Mouse (Mus musculus): ENCODE data around the gene Eif2a. TPM values are rescaled to one million over a fixed set of nuclear protein-coding genes. Genes with fewer than 3 reads are reported as not detected.

The Eif2a gene
- polyA plus RNA-seq, 2 experiments: 29.3 to 35.4 TPM

DNA sequence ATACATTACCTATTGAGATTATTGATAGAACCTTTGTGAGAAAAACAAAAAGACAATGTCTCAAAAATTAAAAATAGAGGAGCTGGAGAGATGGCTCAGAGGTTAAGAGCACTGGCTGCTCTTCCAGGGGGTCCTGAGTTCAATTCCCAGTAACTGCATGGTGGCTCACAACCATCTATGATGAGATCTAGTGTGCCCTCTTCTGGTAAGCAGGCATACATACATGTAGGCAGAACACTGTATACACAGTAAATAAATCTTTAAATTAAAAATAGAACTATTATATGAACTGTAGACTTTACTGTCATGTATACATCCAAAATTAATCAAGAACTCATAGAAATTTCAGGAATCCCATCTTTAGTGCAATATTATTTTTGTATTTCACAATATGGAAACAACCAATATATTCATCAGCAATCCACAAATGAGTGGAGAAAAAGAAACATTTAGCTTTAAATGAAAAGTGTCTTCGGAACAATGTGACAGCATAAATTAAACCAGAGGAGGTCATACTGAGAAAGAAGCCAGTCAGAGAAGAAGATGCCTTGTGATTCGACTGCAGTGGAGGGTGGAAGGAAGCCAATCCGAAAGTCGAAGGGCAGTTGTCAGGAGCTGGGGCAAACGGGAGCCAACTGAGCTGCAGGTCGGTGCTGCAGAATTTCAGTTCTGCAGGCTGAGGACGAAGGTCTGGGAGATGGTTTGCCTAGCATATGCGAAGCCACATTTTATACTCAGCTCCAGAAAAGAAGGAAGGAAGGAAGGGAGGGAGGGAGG is 37.4 kb upstream of the Eif2a start:
- Histone ChIP-seq H3K9me3 (ENCODE audit: control insufficient read depth, low read length) (no peaks in the 10 kb centered on the region), H3K4me2 (ENCODE audit: low read depth) (no peak overlapping the region), H3K4me1 (replicated peaks; ENCODE audit: control insufficient read depth in 2 of 2, insufficient read depth in 2 of 2, low read length in 1 of 2) (no peaks in the 10 kb centered on the region), H3K9ac (replicated peaks) (no peak overlapping the region), H3K27ac (no peak overlapping the region), H3K27me3 (ENCODE audit: control insufficient read depth, insufficient read depth, low read length) (no peaks in the 10 kb centered on the region), H3K4me3 (ENCODE audit: insufficient read depth in 1 of 2, low read depth in 2 of 2, low read length in 2 of 2) (no peak overlapping the region), H3K36me3 (replicated peaks; ENCODE audit: control insufficient read depth, insufficient read depth, low read depth) (no peaks in the 10 kb centered on the region)
- DNase-seq (ENCODE audit: low read depth in 3 of 3, low spot score in 3 of 3) (no peak), ATAC-seq (ENCODE audit: insufficient read depth) (no peak)
- no peak for TF ChIP-seq EP300 (IDR thresholded peaks at IDR 0.05; ENCODE audit: low read depth)
- peak; percentile 44 for TF ChIP-seq CTCF (IDR thresholded peaks at IDR 0.05; ENCODE audit: low read depth)
- 57% methylated on average over 7 of the region's 8 CpGs for WGBS (ENCODE audit: insufficient replicate concordance)

GRCm38 (mm10) chr3:58490787-58491186 is 34.8 kb upstream of the Eif2a start:
- Histone ChIP-seq H3K4me3 (ENCODE audit: insufficient read depth in 1 of 2, low read depth in 2 of 2, low read length in 2 of 2) (no peak overlapping the region), H3K4me1 (replicated peaks; ENCODE audit: control insufficient read depth in 2 of 2, insufficient read depth in 2 of 2, low read length in 1 of 2) (no peaks in the 10 kb centered on the region), H3K9ac (replicated peaks) (no peak overlapping the region), H3K9me3 (ENCODE audit: control insufficient read depth, low read length) (no peaks in the 10 kb centered on the region), H3K4me2 (ENCODE audit: low read depth) (no peak overlapping the region), H3K27ac (no peak overlapping the region), H3K27me3 (ENCODE audit: control insufficient read depth, insufficient read depth, low read length) (no peaks in the 10 kb centered on the region), H3K36me3 (replicated peaks; ENCODE audit: control insufficient read depth, insufficient read depth, low read depth) (no peaks in the 10 kb centered on the region)
- ATAC-seq (ENCODE audit: insufficient read depth): no peak
- DNase-seq (ENCODE audit: low read depth in 3 of 3, low spot score in 3 of 3): no peak
- WGBS (ENCODE audit: insufficient replicate concordance): 61% methylated on average over 7 of the region's 7 CpGs
- TF ChIP-seq CTCF (IDR thresholded peaks at IDR 0.05; ENCODE audit: low read depth) (peak; percentile 43), EP300 (IDR thresholded peaks at IDR 0.05; ENCODE audit: low read depth) (no peak)

- DNase-seq (ENCODE audit: low read depth in 3 of 3, low spot score in 3 of 3): no peak
- 47% methylated on average over 4 of the region's 4 CpGs for WGBS (ENCODE audit: insufficient replicate concordance)
- no peaks in the 10 kb centered on the region for H3K4me1 ChIP-seq (replicated peaks; ENCODE audit: control insufficient read depth in 2 of 2, insufficient read depth in 2 of 2, low read length in 1 of 2)
Observed at GRCm38 (mm10) chr3:58493621-58494020, 32.0 kb upstream of the Eif2a start.

DNA sequence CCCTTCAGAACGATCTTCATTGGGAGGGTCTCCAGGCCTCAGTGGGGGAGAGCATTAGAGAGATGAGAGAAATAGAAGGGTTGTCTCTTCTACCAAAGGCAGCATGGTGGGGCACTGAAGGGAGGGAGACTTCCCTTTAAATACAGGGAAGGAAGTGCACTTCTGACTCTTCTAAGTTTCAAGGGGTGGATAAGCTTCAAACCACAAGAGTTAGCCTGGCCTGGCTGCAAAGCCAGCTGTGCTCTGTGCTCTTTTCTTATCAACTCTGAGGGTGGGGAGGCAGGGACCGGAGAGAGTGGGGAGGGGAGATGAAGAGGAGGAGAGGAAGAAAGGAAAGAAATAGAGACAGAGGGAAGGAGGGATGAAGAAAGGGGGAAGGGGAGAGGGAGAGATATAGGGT is 23.7 kb upstream of the Eif2a start:
- no peak for TF ChIP-seq EP300 (IDR thresholded peaks at IDR 0.05; ENCODE audit: low read depth)
- DNase-seq (ENCODE audit: low read depth in 3 of 3, low spot score in 3 of 3): no peak
- Histone ChIP-seq H3K27me3 (ENCODE audit: control insufficient read depth, insufficient read depth, low read length) (no peaks in the 10 kb centered on the region), H3K9ac (replicated peaks) (no peak overlapping the region), H3K4me2 (ENCODE audit: low read depth) (no peak overlapping the region), H3K4me3 (ENCODE audit: insufficient read depth in 1 of 2, low read depth in 2 of 2, low read length in 2 of 2) (no peak overlapping the region), H3K9me3 (ENCODE audit: control insufficient read depth, low read length) (no peaks in the 10 kb centered on the region), H3K4me1 (replicated peaks; ENCODE audit: control insufficient read depth in 2 of 2, insufficient read depth in 2 of 2, low read length in 1 of 2) (0 out of 4 replicates have a peak, but pooled peaks cover 0 to 2% of the 10 kb centered on the region in 2 experiments), H3K36me3 (replicated peaks; ENCODE audit: control insufficient read depth, insufficient read depth, low read depth) (no peaks in the 10 kb centered on the region), H3K27ac (no peak overlapping the region)
- WGBS (ENCODE audit: insufficient replicate concordance): 9% methylated on average over 2 of the region's 2 CpGs
- no peak for ATAC-seq (ENCODE audit: insufficient read depth)

More at GRCm38 (mm10) chr3:58493621-58494020, 32.0 kb upstream of the Eif2a start:
- ATAC-seq (ENCODE audit: insufficient read depth): no peak
- Histone ChIP-seq H3K4me2 (ENCODE audit: low read depth) (no peak overlapping the region), H3K9ac (replicated peaks) (no peak overlapping the region), H3K27ac (no peak overlapping the region), H3K4me3 (ENCODE audit: insufficient read depth in 1 of 2, low read depth in 2 of 2, low read length in 2 of 2) (no peak overlapping the region), H3K27me3 (ENCODE audit: control insufficient read depth, insufficient read depth, low read length) (no peaks in the 10 kb centered on the region), H3K9me3 (ENCODE audit: control insufficient read depth, low read length) (no peaks in the 10 kb centered on the region), H3K36me3 (replicated peaks; ENCODE audit: control insufficient read depth, insufficient read depth, low read depth) (no peaks in the 10 kb centered on the region)
- TF ChIP-seq EP300 (IDR thresholded peaks at IDR 0.05; ENCODE audit: low read depth) (no peak), CTCF (IDR thresholded peaks at IDR 0.05; ENCODE audit: low read depth) (no peak)

DNA sequence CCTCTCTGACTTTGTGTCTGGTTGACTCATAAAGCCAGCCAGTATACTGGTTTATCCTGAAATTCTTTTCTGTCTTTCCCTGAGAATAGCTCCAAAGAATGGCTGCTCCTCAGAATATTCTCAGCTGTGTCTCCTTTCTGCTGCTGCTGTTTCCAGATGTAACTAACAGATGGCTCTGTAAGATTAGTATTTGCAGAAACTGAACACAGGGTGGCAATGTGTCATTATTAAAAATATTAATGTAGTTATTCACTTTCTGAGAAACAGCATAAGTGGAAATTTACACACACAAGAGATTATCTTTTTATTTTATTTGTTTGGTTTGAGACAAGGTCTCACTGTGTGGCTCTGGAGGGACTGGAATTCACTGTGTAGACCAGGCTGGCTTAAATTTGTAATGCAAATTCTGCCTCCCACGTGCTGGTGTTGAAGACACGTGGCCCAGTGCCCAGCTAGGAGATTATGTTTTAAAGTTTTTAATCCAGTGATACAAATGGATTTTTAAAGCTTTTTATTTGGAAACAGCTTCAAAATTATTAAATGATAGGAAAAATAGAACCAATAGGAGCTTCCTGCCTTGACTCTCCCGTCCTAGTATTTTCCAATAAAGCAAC is 21.8 kb upstream of the Eif2a start:
- H3K27ac ChIP-seq: no peak overlapping the region
- ATAC-seq (ENCODE audit: insufficient read depth): no peak
- WGBS (ENCODE audit: insufficient replicate concordance): 62% methylated on average over 3 of the region's 3 CpGs

More for the DNA sequence above, 21.8 kb upstream of the Eif2a start:
- no peak for TF ChIP-seq CTCF (IDR thresholded peaks at IDR 0.05; ENCODE audit: low read depth)
- H3K4me2 ChIP-seq (ENCODE audit: low read depth): no peak overlapping the region
- no peaks in the 10 kb centered on the region for H3K9me3 ChIP-seq (ENCODE audit: control insufficient read depth, low read length)
- H3K27me3 ChIP-seq (ENCODE audit: control insufficient read depth, insufficient read depth, low read length): no peaks in the 10 kb centered on the region
- no peak overlapping the region for H3K4me3 ChIP-seq (ENCODE audit: insufficient read depth in 1 of 2, low read depth in 2 of 2, low read length in 2 of 2)
- H3K9ac ChIP-seq (replicated peaks): no peak overlapping the region; the same call in 1 of the 2 replicates
- no peaks in the 10 kb centered on the region for H3K36me3 ChIP-seq (replicated peaks; ENCODE audit: control insufficient read depth, insufficient read depth, low read depth)
- peaks cover 0 to 4% of the 10 kb centered on the region in 2 experiments; a peak in 2 of 4 replicates for H3K4me1 ChIP-seq (replicated peaks; ENCODE audit: control insufficient read depth in 2 of 2, insufficient read depth in 2 of 2, low read length in 1 of 2)
- DNase-seq (ENCODE audit: low read depth in 3 of 3, low spot score in 3 of 3): no peak

Measured in liver, embryonic 14.5 days (tissue).